Mouse (Mus musculus) liver, embryonic 13.5 days (tissue): ENCODE data around the gene Dcpp2. TPM values are rescaled to one million over a fixed set of nuclear protein-coding genes. Genes with fewer than 3 reads are reported as not detected.
"Not testable (repeated sequence)": the region's sequence is repeated elsewhere in the genome, so short reads cannot be mapped to it uniquely, and the experiment has no call there.

Experiments
- ATAC-seq: fragments of 200-750 bp; cut with Nextera tagmentation; 2 replicates; pipeline ENCODE4 v1.8.0; 2017; ENCODE audit warnings: low read depth, mild to moderate bottlenecking, moderate number of reproducible peaks, moderate library complexity
- DNase-seq: peaks from one replicate; pipeline ENCODE4 v3.0.0; 2022
- H3K27ac ChIP-seq: fragments of 300-500 bp; sonication (generic); 2 replicates; pipeline ENCODE4 v1.5.1; 2015; ENCODE audit warnings: moderate library complexity, mild to moderate bottlenecking, inconsistent platforms
- H3K27me3 ChIP-seq: fragments of 300-500 bp; sonication (generic); 2 replicates; pipeline ENCODE4 v1.6.1; 2015; ENCODE audit warnings: mild to moderate bottlenecking, inconsistent platforms
- H3K36me3 ChIP-seq: fragments of 300-500 bp; sonication (generic); 2 replicates; pipeline ENCODE4 v1.6.1; 2015; ENCODE audit warnings: mild to moderate bottlenecking, inconsistent platforms
- H3K4me1 ChIP-seq: fragments of 300-500 bp; sonication (generic); replicated peaks from 2 replicates; pipeline ENCODE4 v1.6.1; 2015; ENCODE audit warnings: inconsistent platforms
- H3K4me2 ChIP-seq: fragments of 300-500 bp; sonication (generic); 2 replicates; pipeline ENCODE4 v1.6.1; 2015; ENCODE audit warnings: inconsistent platforms, mild to moderate bottlenecking, moderate library complexity
- H3K4me3 ChIP-seq: fragments of 300-500 bp; sonication (generic); replicated peaks from 2 replicates; pipeline ENCODE4 v1.5.1; 2015; ENCODE audit warnings: mild to moderate bottlenecking, inconsistent platforms
- H3K9ac ChIP-seq: fragments of 300-500 bp; sonication (generic); 2 replicates; pipeline ENCODE4 v1.6.1; 2015; ENCODE audit warnings: mild to moderate bottlenecking, inconsistent platforms
- H3K9me3 ChIP-seq: fragments of 300-500 bp; sonication (generic); replicated peaks from 2 replicates; pipeline ENCODE4 v1.6.1; 2016; ENCODE audit warnings: inconsistent platforms
- WGBS: fragments of 180-500 bp; shearing (Covaris S2); methylation state at CpG from one replicate; pipeline ENCODE4 v1.1.7; 2015; ENCODE audit not compliant: insufficient replicate concordance; 5-methylcytosine and 5-hydroxymethylcytosine counted together
- polyA plus RNA-seq: library from polyadenylated mRNA; unstranded; fragments of >200 nt; fragmentation: Nextera tagmentation; extraction: Ambion mirVana; gene quantifications from 2 replicates; pipeline ENCODE4 v1.2.1, GENCODE M21; 2015

Dcpp2 gene
- polyA plus RNA-seq, 1 experiment from 2014 or later, result not detected

- Histone ChIP-seq H3K36me3 (no peaks in the 10 kb centered on the region), H3K9me3 (no peaks in the 10 kb centered on the region), H3K4me3 (no peak overlapping the region), H3K4me2 (no peak overlapping the region), H3K27me3 (no peaks in the 10 kb centered on the region), H3K9ac (no peak overlapping the region), H3K4me1 (no peaks in the 10 kb centered on the region), H3K27ac (no peak overlapping the region)
- no peak for ATAC-seq
- 72% methylated on average over 6 of the region's 6 CpGs for WGBS
- no peak for DNase-seq
These were observed 23.5 kb upstream of the Dcpp2 start for GRCm38 (mm10) chr17:23857193-23857592.

GRCm38 (mm10) chr17:23857913-23858312 is 22.8 kb upstream of the Dcpp2 start:
- 67% methylated on average over 2 of the region's 2 CpGs for WGBS
- ATAC-seq, result no peak
- H3K36me3 ChIP-seq, result no peaks in the 10 kb centered on the region
- H3K4me2 ChIP-seq, result no peak overlapping the region
- H3K27ac ChIP-seq, result no peak overlapping the region
- no peak for DNase-seq
- H3K4me3 ChIP-seq, result no peak overlapping the region
- H3K4me1 ChIP-seq, result no peaks in the 10 kb centered on the region
- no peak overlapping the region for H3K9ac ChIP-seq
- H3K27me3 ChIP-seq, result no peaks in the 10 kb centered on the region
- no peaks in the 10 kb centered on the region for H3K9me3 ChIP-seq

GRCm38 (mm10) chr17:23862926-23863325 is 17.8 kb upstream of the Dcpp2 start:
- Histone ChIP-seq H3K4me1 (no peaks in the 10 kb centered on the region), H3K27me3 (no peaks in the 10 kb centered on the region), H3K9me3 (no peaks in the 10 kb centered on the region), H3K9ac (no peak overlapping the region), H3K36me3 (no peaks in the 10 kb centered on the region), H3K27ac (no peak overlapping the region), H3K4me3 (no peak overlapping the region), H3K4me2 (no peak overlapping the region)
- ATAC-seq, result no peak
- WGBS, result 59% methylated on average over 4 of the region's 4 CpGs
- DNase-seq, result no peak

GRCm38 (mm10) chr17:23867756-23868155 is 12.9 kb upstream of the Dcpp2 start, which contains the start of gene Prss21:
Gene Prss21, plus strand, starts transcription at chr17:23868056.
- Histone ChIP-seq H3K27ac (no peak within 1 kb of the TSS), H3K27me3 (no peaks in the 10 kb centered on the region), H3K36me3 (no peaks in the 10 kb centered on the region), H3K9me3 (no peaks in the 10 kb centered on the region), H3K9ac (no peak within 1 kb of the TSS), H3K4me1 (no peaks in the 10 kb centered on the region), H3K4me3 (no peak within 1 kb of the TSS), H3K4me2 (no peak within 1 kb of the TSS)
- no peak for DNase-seq
- ATAC-seq, result no peak
- 75% methylated on average over 15 of the region's 15 CpGs for WGBS

- Histone ChIP-seq H3K4me3 (no peak overlapping the region), H3K36me3 (no peaks in the 10 kb centered on the region), H3K27me3 (no peaks in the 10 kb centered on the region), H3K4me1 (no peaks in the 10 kb centered on the region), H3K9me3 (no peaks in the 10 kb centered on the region), H3K27ac (no peak overlapping the region), H3K4me2 (no peak overlapping the region), H3K9ac (no peak overlapping the region)
- DNase-seq (no peak), ATAC-seq (no peak)
- WGBS, result 74% methylated on average over 11 of the region's 11 CpGs
These were observed 12.2 kb upstream of the Dcpp2 start for GRCm38 (mm10) chr17:23868513-23868912.

GRCm38 (mm10) chr17:23873884-23874856 is 6.5 kb upstream of the Dcpp2 start:
- Histone ChIP-seq H3K36me3 (no peaks in the 10 kb centered on the region), H3K4me1 (no peaks in the 10 kb centered on the region), H3K27ac (no peak overlapping the region), H3K27me3 (no peaks in the 10 kb centered on the region), H3K9me3 (no peaks in the 10 kb centered on the region), H3K4me2 (no peak overlapping the region), H3K4me3 (no peak overlapping the region), H3K9ac (no peak overlapping the region)
- DNase-seq, result no peak
- ATAC-seq, result no peak
- WGBS, result 38% methylated on average over 8 of the region's 8 CpGs

- Histone ChIP-seq H3K4me2 (no peak overlapping the region), H3K27me3 (no peaks in the 10 kb centered on the region), H3K9ac (no peak overlapping the region), H3K36me3 (no peaks in the 10 kb centered on the region), H3K4me1 (no peaks in the 10 kb centered on the region), H3K9me3 (no peaks in the 10 kb centered on the region), H3K27ac (no peak overlapping the region), H3K4me3 (no peak overlapping the region)
- DNase-seq, result no peak
- ATAC-seq, result no peak
- 36% methylated on average over 3 of the region's 3 CpGs for WGBS
These were observed 3.9 kb upstream of the Dcpp2 start for GRCm38 (mm10) chr17:23876741-23877140.

- no peaks in the 10 kb centered on the region for H3K4me1 ChIP-seq
- no peak for DNase-seq
- no peaks in the 10 kb centered on the region for H3K27me3 ChIP-seq
- 79% methylated on average over 2 of the region's 2 CpGs for WGBS
- H3K4me3 ChIP-seq, result no peak overlapping the region
- H3K9ac ChIP-seq, result no peak overlapping the region
- ATAC-seq, result no peak
- H3K27ac ChIP-seq, result no peak overlapping the region
- H3K36me3 ChIP-seq, result no peaks in the 10 kb centered on the region
- no peaks in the 10 kb centered on the region for H3K9me3 ChIP-seq
- H3K4me2 ChIP-seq, result no peak overlapping the region
These were observed 3.5 kb upstream of the Dcpp2 start for GRCm38 (mm10) chr17:23877166-23877565.

- not testable (repeated sequence) for ATAC-seq, H3K27ac ChIP-seq, H3K27me3 ChIP-seq, H3K4me2 ChIP-seq, H3K4me3 ChIP-seq, H3K9ac ChIP-seq, DNase-seq, H3K36me3 ChIP-seq, H3K9me3 ChIP-seq, H3K4me1 ChIP-seq
- WGBS, result 35% methylated on average over 4 of the region's 4 CpGs
These were observed 36.5 kb downstream of the Dcpp2 start, which contains the start of gene Dcpp3 for GRCm38 (mm10) chr17:23917158-23917557. Gene Dcpp3, plus strand, starts transcription at chr17:23917458.

GRCm38 (mm10) chr17:23924531-23925007 is 43.9 kb downstream of the Dcpp2 start:
- H3K4me3 ChIP-seq, result peak overlapping the region; percentile 62
- H3K4me2 ChIP-seq, result peak overlapping the region; percentile 85
- peak overlapping the region; percentile 81 for H3K27ac ChIP-seq
- no peaks in the 10 kb centered on the region for H3K36me3 ChIP-seq
- peaks cover 14% of the 10 kb centered on the region for H3K4me1 ChIP-seq
- no peaks in the 10 kb centered on the region for H3K9me3 ChIP-seq
- ATAC-seq (peak; percentile 96), DNase-seq (peak; percentile 78)
- WGBS, result under 1% methylated on average over 29 of the region's 29 CpGs
- peak overlapping the region; percentile 72 for H3K9ac ChIP-seq
- H3K27me3 ChIP-seq, result no peaks in the 10 kb centered on the region; the same call in 1 of the 2 replicates

- DNase-seq (peak; percentile 38), ATAC-seq (peak; percentile 59)
- H3K9ac ChIP-seq, result peak overlapping the region; percentile 72
- peak overlapping the region; percentile 85 for H3K4me2 ChIP-seq
- H3K36me3 ChIP-seq, result no peaks in the 10 kb centered on the region
- WGBS, result 1% methylated on average over 14 of the region's 14 CpGs
- H3K9me3 ChIP-seq, result no peaks in the 10 kb centered on the region
- peak overlapping the region; percentile 81 for H3K27ac ChIP-seq
- H3K27me3 ChIP-seq, result no peaks in the 10 kb centered on the region; the same call in 1 of the 2 replicates
- H3K4me3 ChIP-seq, result peak overlapping the region; percentile 62
- H3K4me1 ChIP-seq, result peaks cover 14% of the 10 kb centered on the region
These were observed 44.4 kb downstream of the Dcpp2 start for GRCm38 (mm10) chr17:23925090-23925493.
